Mouse (Mus musculus) lung, postnatal 10 days (tissue): ENCODE results near the gene Casp8ap2.

Experiments used
- DNase-seq: peaks from one replicate; pipeline ENCODE4 v3.0.0; 2021

Casp8ap2 gene

GRCm38 (mm10) chr4:32669825-32670224, 54.6 kb downstream of the Casp8ap2 start:
- DNase-seq: no peak

DNA sequence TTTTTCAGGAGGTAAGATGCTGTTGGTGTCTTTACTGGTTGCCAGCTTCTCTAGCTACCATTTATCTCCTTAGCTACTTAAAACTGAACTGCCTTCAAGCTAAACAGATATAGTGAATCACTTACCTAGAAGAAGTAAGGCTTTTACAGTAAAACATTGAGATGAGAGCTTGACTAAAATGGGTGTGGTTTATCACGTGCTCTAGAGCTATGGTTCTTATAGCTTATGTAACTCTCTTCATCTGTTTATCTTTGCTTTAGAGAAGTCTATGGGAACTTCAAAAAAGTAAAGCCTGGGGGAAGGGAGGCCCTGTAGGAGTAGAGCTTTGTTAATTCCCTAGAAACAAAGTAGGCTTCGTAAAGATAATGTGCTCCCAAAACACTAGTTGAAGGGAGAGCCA, 58.8 kb downstream of the Casp8ap2 start:
- no peak for DNase-seq

DNA sequence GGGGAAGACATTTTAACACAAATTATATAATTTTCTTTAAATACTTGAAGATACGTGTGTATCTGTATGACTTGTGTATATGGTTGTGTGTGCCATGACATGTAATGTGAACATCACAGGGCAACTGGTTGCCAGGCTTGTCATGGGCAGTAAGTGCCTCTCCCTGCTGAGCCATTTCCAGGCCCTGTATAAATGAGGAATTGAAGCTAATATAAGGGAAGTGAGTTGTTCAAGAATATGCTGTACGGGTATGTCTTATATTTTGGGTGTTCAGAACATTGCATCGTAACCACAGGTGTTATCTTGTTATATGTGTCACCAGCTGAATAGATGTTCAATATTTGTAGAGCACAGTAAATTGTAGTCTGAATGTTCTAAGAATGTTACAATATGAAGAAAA, 62.2 kb downstream of the Casp8ap2 start:
- DNase-seq: no peak

DNA sequence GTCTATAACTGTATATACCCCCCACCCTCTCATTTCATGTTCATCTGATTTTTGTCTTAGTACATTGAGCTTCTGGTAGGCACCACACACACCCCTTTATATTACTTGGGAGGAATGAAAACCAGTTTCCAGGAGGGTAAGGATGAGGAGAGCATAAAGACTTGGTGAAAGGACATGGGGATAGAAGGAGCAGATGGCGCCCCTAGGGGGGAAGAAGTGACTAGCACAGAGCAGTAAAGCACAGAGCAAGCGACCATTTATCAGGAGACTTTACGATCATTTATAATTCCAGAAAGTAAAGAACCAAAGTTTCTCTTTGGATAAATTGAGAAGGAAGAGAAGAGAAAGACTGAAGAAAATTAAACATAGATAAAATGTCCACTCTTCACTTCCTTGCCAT, 65.6 kb downstream of the Casp8ap2 start:
- no peak for DNase-seq

DNA sequence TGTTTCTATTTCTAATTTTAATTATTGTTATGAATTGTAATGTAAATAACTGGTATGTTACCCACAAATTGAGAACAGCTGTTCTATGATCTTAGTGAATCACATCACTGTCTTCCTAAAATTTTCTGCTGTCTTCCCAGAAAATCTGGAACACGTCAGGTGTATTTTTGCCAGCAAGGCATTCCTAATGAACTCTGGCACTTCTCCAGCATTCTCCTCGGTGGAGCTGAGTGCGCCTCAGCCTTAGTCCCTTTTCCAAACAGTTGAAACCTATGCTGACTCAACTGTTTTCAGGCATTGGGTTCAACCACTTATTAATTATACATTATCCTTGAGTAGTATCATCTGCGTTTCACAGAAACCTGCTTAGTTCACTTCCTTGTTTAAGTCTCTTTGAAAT, 67.2 kb downstream of the Casp8ap2 start:
- DNase-seq: peak; percentile 3

DNA sequence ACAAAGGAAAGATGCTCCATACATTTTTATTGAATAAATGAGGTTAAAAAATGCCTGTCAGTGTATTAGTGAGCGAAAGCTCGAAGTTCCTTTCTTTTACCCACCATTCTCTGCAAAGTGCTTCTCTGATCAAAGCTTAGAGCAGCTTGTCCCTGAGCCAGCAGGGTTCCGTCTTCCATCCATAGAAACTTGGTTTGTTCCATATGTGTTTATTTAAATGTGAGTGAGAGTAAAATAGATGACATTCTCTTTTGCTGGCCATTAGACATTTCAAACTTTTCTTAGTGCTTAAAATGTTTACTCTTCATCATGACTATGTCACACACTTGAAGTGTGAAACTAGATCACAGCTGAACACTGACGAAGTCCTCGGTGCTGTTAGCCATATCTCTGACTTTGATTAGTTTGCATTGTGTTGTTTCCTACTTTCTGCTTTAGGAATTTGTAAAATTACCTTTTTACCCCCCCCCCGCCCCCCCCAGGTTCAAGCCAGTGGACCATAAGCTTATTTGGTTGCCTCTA, 67.9 kb downstream of the Casp8ap2 start:
- no peak for DNase-seq
